Mouse (Mus musculus) gastrocnemius, postnatal 36 days (tissue): Measurements from ENCODE around the gene Foxn3. TPM values are rescaled to one million over a fixed set of nuclear protein-coding genes. Genes with fewer than 3 reads are reported as not detected.

Source experiments
- DNase-seq, 2 experiments: peaks; one replicate each; pipeline ENCODE4 v3.0.0; 2022
- intact Hi-C: fragments of 180-260 bp; cut with DNase I; formaldehyde crosslinking; loops from one replicate; pipeline ENCODE4 v1.15.1; 2025
- total RNA-seq, 2 experiments: library from RNA; stranded (reverse); gene quantifications; 2 replicates each; pipeline ENCODE4 v1.2.3; 2021

The Foxn3 gene
- total RNA-seq, 2 experiments from 2014 or later = 164 to 192 TPM

GRCm38 (mm10) chr12:99244264-99244663 lies 319.1 kb downstream of the Foxn3 start:
- no peak for DNase-seq
- intact Hi-C loops = no loop called here

GRCm38 (mm10) chr12:99243316-99243715 lies 320.1 kb downstream of the Foxn3 start:
- DNase-seq = no peak
- intact Hi-C loops = no loop called here

- intact Hi-C loops = no loop called here
Measured at GRCm38 (mm10) chr12:99240185-99240726, 323.1 kb downstream of the Foxn3 start.

GRCm38 (mm10) chr12:99239735-99240134 lies 323.6 kb downstream of the Foxn3 start:
- intact Hi-C loops = no loop called here
- no peak for DNase-seq

More at GRCm38 (mm10) chr12:99240185-99240726, 323.1 kb downstream of the Foxn3 start:
- no peak for DNase-seq

- intact Hi-C loops = no loop called here
- no peak for DNase-seq
Measured at GRCm38 (mm10) chr12:99237497-99237896, 325.9 kb downstream of the Foxn3 start.

GRCm38 (mm10) chr12:99234346-99234745 lies 329.0 kb downstream of the Foxn3 start:
- intact Hi-C loops = no loop called here
- DNase-seq = no peak

GRCm38 (mm10) chr12:99233386-99233785 lies 330.0 kb downstream of the Foxn3 start:
- DNase-seq = no peak

GRCm38 (mm10) chr12:99232478-99232877 lies 330.9 kb downstream of the Foxn3 start:
- intact Hi-C loops = no loop called here

More at GRCm38 (mm10) chr12:99233386-99233785, 330.0 kb downstream of the Foxn3 start:
- intact Hi-C loops = no loop called here

GRCm38 (mm10) chr12:99231321-99231720 lies 332.1 kb downstream of the Foxn3 start:
- no peak for DNase-seq
- intact Hi-C loops = no loop called here

More at GRCm38 (mm10) chr12:99232478-99232877, 330.9 kb downstream of the Foxn3 start:
- DNase-seq = no peak

- DNase-seq = no peak
- intact Hi-C loops = no loop called here
Measured at GRCm38 (mm10) chr12:99230783-99231048, 332.7 kb downstream of the Foxn3 start.

- DNase-seq = no peak
- intact Hi-C loops = no loop called here
Measured at GRCm38 (mm10) chr12:99229973-99230782, 333.2 kb downstream of the Foxn3 start.

GRCm38 (mm10) chr12:99227313-99227952 lies 335.9 kb downstream of the Foxn3 start:
- no peak for DNase-seq
- intact Hi-C loops = no loop called here

GRCm38 (mm10) chr12:99224863-99225603 lies 338.3 kb downstream of the Foxn3 start:
- DNase-seq = no peak
- intact Hi-C loops = no loop called here

- no peak for DNase-seq
- intact Hi-C loops = no loop called here
Measured at GRCm38 (mm10) chr12:99221087-99221846, 342.1 kb downstream of the Foxn3 start.

GRCm38 (mm10) chr12:99220333-99220732 lies 343.0 kb downstream of the Foxn3 start:
- DNase-seq = no peak
- intact Hi-C loops = no loop called here

GRCm38 (mm10) chr12:99219812-99220211 lies 343.6 kb downstream of the Foxn3 start:
- intact Hi-C loops = loop anchor here (5.0 to 10.0 kb wide), 2 partner anchors 82 to 155 kb away; no protein-coding TSS in a partner anchor
- DNase-seq = no peak

- intact Hi-C loops = loop anchor here (5.0 to 10.0 kb wide), 2 partner anchors 85 to 158 kb away; no protein-coding TSS in a partner anchor
- no peak for DNase-seq
Measured at GRCm38 (mm10) chr12:99217145-99217698, 346.2 kb downstream of the Foxn3 start.

GRCm38 (mm10) chr12:99216341-99216761 lies 347.0 kb downstream of the Foxn3 start:
- intact Hi-C loops = loop anchor here (5.0 to 10.0 kb wide), 2 partner anchors 86 to 158 kb away; no protein-coding TSS in a partner anchor

GRCm38 (mm10) chr12:99215521-99216255 lies 347.7 kb downstream of the Foxn3 start:
- DNase-seq = peak in 1 of 2 experiments; percentile 28
- intact Hi-C loops = loop anchor here (5.0 to 10.0 kb wide), 2 partner anchors 87 to 159 kb away; no protein-coding TSS in a partner anchor

More at GRCm38 (mm10) chr12:99216341-99216761, 347.0 kb downstream of the Foxn3 start:
- DNase-seq = no peak
